Mouse (Mus musculus): Measurements from ENCODE around the gene Gm21103.
"Not testable (repeated sequence)": the region's sequence is repeated elsewhere in the genome, so short reads cannot be mapped to it uniquely, and the experiment has no call there.

Gm21103 gene

GRCm38 (mm10) chr14:6304743-6305142 lies at the start of gene Gm21103:
Gene Gm21103 (minus strand): TSS chr14:6304843.
- DNase-seq (ENCODE audit: low spot score), result not testable (repeated sequence)

- not testable (repeated sequence) for DNase-seq (ENCODE audit: low spot score)
Observed at GRCm38 (mm10) chr14:6343578-6343977, 38.9 kb upstream of the Gm21103 start, which contains the start of gene Gm3618. Gene Gm3618 (minus strand): TSS chr14:6343678.

GRCm38 (mm10) chr14:6286931-6287715 lies 17.5 kb downstream of the Gm21103 start, which contains the start of gene Gm3411:
Gene Gm3411 (minus strand): TSS chr14:6287250.
- peak; percentile 15 for DNase-seq (ENCODE audit: low spot score)

All from layer of hippocampus, adult 11-12 months (tissue).